Mouse (Mus musculus) Muller cell, postnatal 12 days (primary cell): ENCODE measurements around the gene Olfr1316.

ENCODE experiments used
- DNase-seq: peaks from one replicate; pipeline ENCODE4 v3.0.0-alpha.2; 2015; ENCODE audit errors: inconsistent ontology term

The Olfr1316 gene

GRCm38 (mm10) chr2:112134877-112135276, at the start of gene Olfr1316:
Gene Olfr1316 (minus strand): TSS chr2:112134977.
- no peak for DNase-seq

GRCm38 (mm10) chr2:112153898-112154297, 19.1 kb upstream of the Olfr1316 start, which contains the start of gene Olfr1318:
Gene Olfr1318 (plus strand): TSS chr2:112154198.
- DNase-seq = no peak

DNA sequence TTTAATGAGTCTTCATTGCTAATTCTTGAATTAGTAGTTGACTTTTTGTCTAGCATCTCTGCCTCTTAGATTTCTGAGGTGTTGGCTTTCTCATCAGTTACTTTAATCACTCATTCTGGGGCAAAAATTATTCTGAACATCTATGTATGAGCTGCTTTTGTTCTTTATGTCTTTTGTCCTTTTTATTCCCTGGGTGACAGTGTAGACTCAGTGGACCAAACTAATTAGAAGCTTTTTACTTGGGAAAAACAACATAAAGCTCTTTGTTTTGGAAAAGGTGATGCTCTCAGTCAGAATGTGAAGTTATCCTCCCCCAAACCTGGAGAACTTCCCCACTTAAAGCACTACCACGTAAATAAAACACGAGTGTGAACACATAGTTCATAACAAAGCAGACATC, 5.3 kb upstream of the Olfr1316 start, which contains the start of gene Olfr1317:
Gene Olfr1317, plus strand, starts transcription at position 301 of the 400 bp plus-strand sequence.
- DNase-seq = no peak

DNA sequence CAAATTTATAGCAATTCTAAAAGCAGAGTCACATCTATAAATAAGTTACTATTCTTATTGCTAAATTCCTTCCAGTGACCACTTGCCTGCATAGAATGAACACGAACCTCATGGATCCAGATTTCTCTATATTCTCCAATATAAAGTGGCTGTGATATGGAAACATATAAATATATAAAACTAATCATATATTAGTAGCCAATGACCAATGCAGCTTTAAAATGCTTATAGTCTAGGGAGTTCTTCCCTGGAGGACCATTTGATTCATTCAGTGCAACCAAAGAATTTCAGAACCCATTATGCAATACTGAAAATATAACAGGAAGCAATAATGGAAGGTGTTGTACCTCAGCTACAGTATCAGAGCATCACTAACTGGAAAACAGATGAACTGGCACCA, 19.4 kb downstream of the Olfr1316 start, which contains the start of gene Olfr1315-ps1:
Gene Olfr1315-ps1, minus strand, starts transcription at position 101 of the 400 bp plus-strand sequence.
- no peak for DNase-seq

DNA sequence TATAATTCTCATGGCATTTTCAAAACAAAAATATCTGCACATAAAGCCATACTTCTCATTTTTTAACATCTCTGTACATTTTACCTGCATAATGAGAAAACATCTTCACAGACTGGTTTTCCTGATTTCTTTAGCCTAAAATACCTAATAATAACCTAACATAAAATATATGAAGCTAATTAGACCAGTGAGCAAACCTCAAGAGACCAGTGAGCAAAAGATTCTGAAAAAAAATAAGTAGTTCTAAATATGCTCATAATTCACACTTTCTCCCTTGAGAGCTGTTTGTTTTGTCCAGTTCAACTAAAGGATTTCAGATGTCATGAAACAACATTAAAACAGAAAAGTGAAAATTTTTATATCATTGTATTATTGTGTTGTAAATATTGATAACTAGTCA, 38.1 kb downstream of the Olfr1316 start, which contains the start of gene Olfr1314:
Gene Olfr1314, minus strand, starts transcription at position 101 of the 400 bp plus-strand sequence.
- no peak for DNase-seq

DNA sequence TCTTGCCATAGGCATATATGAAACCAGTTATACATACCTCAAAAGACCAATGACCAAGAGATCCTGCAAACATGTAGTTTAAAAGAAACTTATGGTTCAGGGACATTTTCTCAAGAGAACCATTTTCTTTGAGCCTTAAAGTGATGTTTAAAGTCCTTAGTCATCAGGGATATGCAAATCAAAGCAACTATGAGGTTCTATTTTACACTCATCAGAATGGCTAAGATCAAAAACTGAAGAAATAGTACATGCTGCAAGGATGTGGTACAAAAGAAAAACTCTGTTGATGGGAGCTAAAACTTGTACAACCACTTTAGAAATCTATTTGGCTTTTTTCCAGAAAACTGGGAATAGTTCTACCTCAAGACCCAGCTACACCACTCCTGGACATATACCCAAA, 57.0 kb downstream of the Olfr1316 start, which contains the start of gene Olfr1313:
Gene Olfr1313, minus strand, starts transcription at position 101 of the 400 bp plus-strand sequence.
- DNase-seq = no peak
